Mouse (Mus musculus) stomach, postnatal 0 days (tissue): Measurements from ENCODE around the gene Mgmt. TPM values are rescaled to one million over a fixed set of nuclear protein-coding genes. Genes with fewer than 3 reads are reported as not detected.
A peak's percentile ranks its signal among the peaks of the same experiment; 100 is the strongest.

Experiments used
- ATAC-seq: fragments of 200-750 bp; cut with Nextera tagmentation; 2 replicates; pipeline ENCODE4 v1.8.0; 2017; ENCODE audit not compliant: low FRiP score, low TSS enrichment
- DNase-seq: peaks from one replicate; pipeline ENCODE4 v3.0.0-alpha.2; 2016; ENCODE audit warnings: low spot score
- H3K27ac ChIP-seq: fragments of 300-500 bp; sonication (generic); replicated peaks from 2 replicates; pipeline ENCODE4 v1.5.1; 2014; ENCODE audit warnings: mild to moderate bottlenecking, control low read depth
- H3K27me3 ChIP-seq: fragments of 300-500 bp; sonication (generic); 2 replicates; pipeline ENCODE4 v1.6.1; 2014; ENCODE audit warnings: low read length; ENCODE audit not compliant: control insufficient read depth, insufficient read depth
- H3K36me3 ChIP-seq: fragments of 300-500 bp; sonication (generic); 2 replicates; pipeline ENCODE4 v1.6.1; 2014; ENCODE audit warnings: low read length, mixed read lengths; ENCODE audit not compliant: control insufficient read depth, insufficient read depth
- H3K4me1 ChIP-seq: fragments of 300-500 bp; sonication (generic); replicated peaks from 2 replicates; pipeline ENCODE4 v1.6.1; 2014; ENCODE audit warnings: antibody characterized with exemption; ENCODE audit not compliant: control insufficient read depth, insufficient read depth
- H3K4me2 ChIP-seq: fragments of 300-500 bp; sonication (generic); replicated peaks from 2 replicates; pipeline ENCODE4 v1.6.1; 2014; ENCODE audit warnings: low read depth, mild to moderate bottlenecking, control low read depth, moderate library complexity
- H3K4me3 ChIP-seq: fragments of 300-500 bp; sonication (generic); 2 replicates; pipeline ENCODE4 v1.5.1; 2014; ENCODE audit warnings: low read depth, low read length, control low read depth
- H3K9ac ChIP-seq: fragments of 300-500 bp; sonication (generic); 2 replicates; pipeline ENCODE4 v1.6.1; 2014; ENCODE audit warnings: mild to moderate bottlenecking, low read length, control low read depth, mixed read lengths
- H3K9me3 ChIP-seq: fragments of 300-500 bp; sonication (generic); 2 replicates; pipeline ENCODE4 v1.6.1; 2016; ENCODE audit warnings: low read length; ENCODE audit not compliant: control insufficient read depth
- CTCF ChIP-seq: IDR thresholded peaks from 2 replicates; pipeline ENCODE4 v1.5.1; 2016; ENCODE audit warnings: antibody characterized with exemption, low read depth, mild to moderate bottlenecking, moderate library complexity
- EP300 ChIP-seq: optimal IDR thresholded peaks from 2 replicates; pipeline ENCODE3; 2016; ENCODE audit warnings: antibody characterized with exemption
- WGBS: fragments of 180-500 bp; shearing (Covaris S2); extraction: QIAGEN DNeasy Blood & Tissue Kit; methylation state at CpG from one replicate; pipeline ENCODE4 v1.1.7; 2014; 5-methylcytosine and 5-hydroxymethylcytosine counted together
- polyA plus RNA-seq: library from polyadenylated mRNA; unstranded; fragments of >200 nt; fragmentation: Nextera tagmentation; extraction: Ambion mirVana; gene quantifications from 2 replicates; pipeline ENCODE4 v1.2.1, GENCODE M21; 2015

Gene Mgmt
- polyA plus RNA-seq, 1 experiment from 2014 or later, result 5.5 TPM

DNA sequence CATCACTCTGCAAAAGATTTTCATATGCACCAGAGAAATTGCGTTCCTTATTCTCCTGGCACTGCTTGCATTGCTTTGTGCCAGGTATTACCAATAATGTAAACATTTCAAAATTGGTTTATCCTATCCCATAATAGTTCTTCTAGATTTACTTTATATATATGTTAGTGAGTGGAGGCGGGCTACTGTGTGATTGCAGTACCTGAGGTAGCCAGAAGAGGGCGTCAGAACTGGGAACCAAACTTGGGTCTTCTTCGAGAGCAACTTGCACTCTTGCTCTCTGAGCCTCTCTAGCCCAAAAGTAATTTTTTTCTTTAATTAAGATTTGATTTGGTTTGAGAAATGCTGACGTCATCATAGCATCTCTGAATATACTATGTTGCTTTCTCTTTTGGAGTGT lies 159.9 kb downstream of the Mgmt start:
- ATAC-seq, result no peak
- TF ChIP-seq CTCF, result peak; percentile 39
- no peak for TF ChIP-seq EP300
- H3K4me3 ChIP-seq, result no peak overlapping the region

GRCm38 (mm10) chr7:137056126-137056525 lies 161.7 kb downstream of the Mgmt start:
- 51% methylated on average over 5 of the region's 5 CpGs for WGBS
- Histone ChIP-seq H3K9ac (no peak overlapping the region), H3K4me3 (no peak overlapping the region), H3K36me3 (no peaks in the 10 kb centered on the region), H3K27me3 (no peaks in the 10 kb centered on the region), H3K9me3 (no peaks in the 10 kb centered on the region; the same call in 1 of the 2 replicates), H3K4me1 (no peaks in the 10 kb centered on the region), H3K4me2 (no peak overlapping the region), H3K27ac (no peak overlapping the region)
- TF ChIP-seq EP300 (no peak), CTCF (peak; percentile 3; the same call in 1 of the 2 replicates)
- no peak for ATAC-seq
- DNase-seq, result no peak

More for the DNA sequence above, 159.9 kb downstream of the Mgmt start:
- no peak for DNase-seq
- H3K4me2 ChIP-seq, result no peak overlapping the region
- H3K4me1 ChIP-seq, result no peaks in the 10 kb centered on the region
- H3K9me3 ChIP-seq, result no peaks in the 10 kb centered on the region; the same call in 1 of the 2 replicates
- no peak overlapping the region for H3K9ac ChIP-seq
- no peak overlapping the region for H3K27ac ChIP-seq
- H3K27me3 ChIP-seq, result no peaks in the 10 kb centered on the region
- no peaks in the 10 kb centered on the region for H3K36me3 ChIP-seq
- 70% methylated on average over 5 of the region's 5 CpGs for WGBS

DNA sequence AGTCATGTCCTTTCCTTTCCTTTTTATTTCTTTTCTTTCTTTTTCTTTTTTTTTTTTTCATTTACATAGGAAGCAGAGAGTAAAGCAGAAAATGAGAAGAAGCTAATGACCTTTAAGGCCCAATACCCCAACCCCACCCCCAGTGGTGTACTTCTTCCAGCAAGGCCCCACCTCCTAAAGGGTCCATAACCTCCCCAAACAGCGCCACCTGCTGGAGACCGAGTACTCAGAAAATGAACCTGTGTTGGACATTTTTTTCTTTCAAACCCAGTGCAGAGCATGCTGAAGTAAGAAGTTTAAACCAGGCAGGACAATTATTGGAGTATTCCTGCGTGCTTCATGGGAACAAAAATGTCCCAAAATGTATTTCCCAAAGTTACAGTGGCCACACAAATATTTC lies 166.1 kb downstream of the Mgmt start:
- H3K27me3 ChIP-seq, result no peaks in the 10 kb centered on the region
- TF ChIP-seq EP300 (no peak), CTCF (peak; percentile 59)
- no peak overlapping the region for H3K9ac ChIP-seq
- no peaks in the 10 kb centered on the region for H3K4me1 ChIP-seq
- 41% methylated on average over 3 of the region's 3 CpGs for WGBS
- no peak overlapping the region for H3K4me3 ChIP-seq
- H3K27ac ChIP-seq, result no peak overlapping the region
- no peaks in the 10 kb centered on the region for H3K36me3 ChIP-seq
- ATAC-seq (no peak), DNase-seq (no peak)
- no peaks in the 10 kb centered on the region for H3K9me3 ChIP-seq
- H3K4me2 ChIP-seq, result no peak overlapping the region

DNA sequence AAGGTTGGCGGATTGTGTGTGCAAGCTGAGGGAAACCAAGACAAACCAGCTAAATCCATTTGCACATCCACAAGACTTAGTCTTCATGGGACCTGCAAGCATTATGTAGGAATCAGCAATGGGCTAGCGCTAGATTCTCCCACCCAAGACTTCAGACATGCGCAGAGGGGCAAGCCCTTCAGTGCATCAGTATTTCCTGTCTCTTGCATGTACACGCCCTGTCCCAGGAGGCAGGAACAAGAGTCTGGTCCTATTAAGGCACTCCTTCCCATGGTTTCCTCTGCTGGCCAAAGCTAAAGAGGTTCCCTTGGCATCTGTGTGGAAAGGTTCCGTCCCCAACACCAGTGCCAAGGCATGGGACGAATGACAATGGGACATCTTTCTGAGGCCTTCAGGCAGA lies 166.7 kb downstream of the Mgmt start:
- WGBS, result 92% methylated on average over 6 of the region's 6 CpGs
- ATAC-seq (no peak), DNase-seq (no peak)
- Histone ChIP-seq H3K9me3 (no peaks in the 10 kb centered on the region), H3K4me2 (no peak overlapping the region), H3K36me3 (no peaks in the 10 kb centered on the region), H3K9ac (no peak overlapping the region), H3K27me3 (no peaks in the 10 kb centered on the region), H3K4me1 (no peaks in the 10 kb centered on the region), H3K4me3 (no peak overlapping the region), H3K27ac (no peak overlapping the region)
- TF ChIP-seq CTCF (no peak), EP300 (no peak)

GRCm38 (mm10) chr7:137064255-137064654 lies 169.8 kb downstream of the Mgmt start:
- ATAC-seq, result no peak
- WGBS, result 71% methylated on average over 9 of the region's 9 CpGs
- H3K9ac ChIP-seq, result no peak overlapping the region
- H3K36me3 ChIP-seq, result no peaks in the 10 kb centered on the region
- DNase-seq, result no peak
- no peaks in the 10 kb centered on the region for H3K27me3 ChIP-seq
- H3K27ac ChIP-seq, result no peak overlapping the region
- TF ChIP-seq EP300 (no peak), CTCF (no peak)
- no peak overlapping the region for H3K4me3 ChIP-seq
- H3K4me2 ChIP-seq, result no peak overlapping the region
- H3K4me1 ChIP-seq, result no peaks in the 10 kb centered on the region
- no peaks in the 10 kb centered on the region for H3K9me3 ChIP-seq

DNA sequence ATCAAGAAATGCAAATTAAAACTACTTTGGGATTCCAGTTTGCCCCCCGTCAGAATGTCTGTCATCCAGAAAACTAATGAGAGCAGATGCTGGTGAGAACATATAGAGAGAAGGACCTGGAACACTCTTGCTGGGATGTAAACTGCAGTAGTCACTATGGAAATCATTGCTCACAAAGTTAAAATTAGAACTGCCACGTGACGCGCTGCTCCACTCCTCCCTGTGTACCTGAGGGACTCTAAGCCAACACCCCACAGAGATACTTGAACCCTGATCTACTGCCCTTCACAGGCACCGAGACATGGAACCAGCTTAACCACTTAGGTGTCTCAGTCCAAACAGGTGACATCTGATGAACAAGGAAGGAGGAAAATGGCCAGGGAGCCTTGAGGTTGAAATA lies 171.0 kb downstream of the Mgmt start:
- Histone ChIP-seq H3K27me3 (no peaks in the 10 kb centered on the region), H3K9ac (no peak overlapping the region), H3K4me2 (no peak overlapping the region), H3K4me3 (no peak overlapping the region), H3K9me3 (no peaks in the 10 kb centered on the region), H3K36me3 (no peaks in the 10 kb centered on the region), H3K4me1 (no peaks in the 10 kb centered on the region), H3K27ac (no peak overlapping the region)
- TF ChIP-seq CTCF (no peak), EP300 (no peak)
- ATAC-seq, result peak; percentile 70
- 78% methylated on average over 5 of the region's 5 CpGs for WGBS
- no peak for DNase-seq
